Mouse (Mus musculus): ENCODE measurements around the gene Ttc39a. TPM values are rescaled to one million over a fixed set of nuclear protein-coding genes. Genes with fewer than 3 reads are reported as not detected.
"Not testable (repeated sequence)": the region's sequence is repeated elsewhere in the genome, so short reads cannot be mapped to it uniquely, and the experiment has no call there.

Ttc39a gene
- 0.50 and 0.71 TPM in 2 replicates for polyA plus RNA-seq (2015; fragmentation: Nextera tagmentation; extraction: Ambion mirVana)

GRCm38 (mm10) chr4:109406486-109407175, at the start of gene Ttc39a:
Gene Ttc39a (plus strand): TSS chr4:109406623.
- no peaks in the 10 kb centered on the region for H3K36me3 ChIP-seq
- peak; percentile 68 for ATAC-seq (replicated peaks)
- H3K9ac ChIP-seq (replicated peaks) = peak within 1 kb of the TSS; percentile 68
- H3K4me1 ChIP-seq = peaks cover 12% of the 10 kb centered on the region
- no peaks in the 10 kb centered on the region for H3K9me3 ChIP-seq
- H3K27ac ChIP-seq (replicated peaks) = 0 out of 2 replicates have a peak within 1 kb of the TSS, but pooled peaks have one; percentile 3
- WGBS = under 1% methylated on average over 48 of the region's 56 CpGs
- H3K27me3 ChIP-seq = no peaks in the 10 kb centered on the region
- H3K4me2 ChIP-seq (replicated peaks) = peak within 1 kb of the TSS; percentile 99
- H3K4me3 ChIP-seq = peak within 1 kb of the TSS; percentile 70

- Histone ChIP-seq H3K27me3 (no peaks in the 10 kb centered on the region), H3K36me3 (peaks cover 34% of the 10 kb centered on the region), H3K4me3 (no peak overlapping the region), H3K4me1 (no peaks in the 10 kb centered on the region), H3K27ac (replicated peaks) (no peak overlapping the region), H3K4me2 (replicated peaks) (no peak overlapping the region), H3K9me3 (no peaks in the 10 kb centered on the region), H3K9ac (replicated peaks) (no peak overlapping the region)
- ATAC-seq (replicated peaks) = no peak
- 96% methylated on average over 1 of the region's 1 CpGs for WGBS
Observed at GRCm38 (mm10) chr4:109378107-109378506, 28.3 kb upstream of the Ttc39a start.

- Histone ChIP-seq H3K4me1 (no peaks in the 10 kb centered on the region), H3K27ac (replicated peaks) (no peak overlapping the region), H3K4me3 (no peak overlapping the region), H3K36me3 (peaks cover 17% of the 10 kb centered on the region), H3K27me3 (no peaks in the 10 kb centered on the region), H3K9ac (replicated peaks) (no peak overlapping the region), H3K4me2 (replicated peaks) (no peak overlapping the region), H3K9me3 (no peaks in the 10 kb centered on the region)
- ATAC-seq (replicated peaks) = no peak
- 61% methylated on average over 2 of the region's 2 CpGs for WGBS
Observed at GRCm38 (mm10) chr4:109382457-109382856, 24.0 kb upstream of the Ttc39a start.

GRCm38 (mm10) chr4:109385599-109385998, 20.8 kb upstream of the Ttc39a start:
- 20% methylated on average over 4 of the region's 4 CpGs for WGBS
- H3K4me1 ChIP-seq = no peaks in the 10 kb centered on the region
- no peak overlapping the region for H3K4me2 ChIP-seq (replicated peaks)
- no peaks in the 10 kb centered on the region for H3K9me3 ChIP-seq
- no peaks in the 10 kb centered on the region; the same call in 1 of the 2 replicates for H3K36me3 ChIP-seq
- H3K4me3 ChIP-seq = no peak overlapping the region
- ATAC-seq (replicated peaks) = peak; percentile 63; the same call in 1 of the 2 replicates
- no peak overlapping the region for H3K27ac ChIP-seq (replicated peaks)
- no peak overlapping the region for H3K9ac ChIP-seq (replicated peaks)
- no peaks in the 10 kb centered on the region for H3K27me3 ChIP-seq

GRCm38 (mm10) chr4:109393229-109393779, 13.1 kb upstream of the Ttc39a start:
- Histone ChIP-seq H3K27ac (replicated peaks) (no peak overlapping the region), H3K36me3 (no peaks in the 10 kb centered on the region), H3K4me1 (peaks cover 3% of the 10 kb centered on the region; the same call in 1 of the 2 replicates), H3K4me2 (replicated peaks) (no peak overlapping the region), H3K27me3 (no peaks in the 10 kb centered on the region), H3K4me3 (no peak overlapping the region), H3K9me3 (no peaks in the 10 kb centered on the region), H3K9ac (replicated peaks) (no peak overlapping the region)
- no peak for ATAC-seq (replicated peaks)
- 85% methylated on average over 6 of the region's 6 CpGs for WGBS

GRCm38 (mm10) chr4:109393902-109394301, 12.5 kb upstream of the Ttc39a start:
- H3K9me3 ChIP-seq = no peaks in the 10 kb centered on the region
- no peaks in the 10 kb centered on the region for H3K36me3 ChIP-seq
- H3K4me2 ChIP-seq (replicated peaks) = peak overlapping the region; percentile 33
- no peak overlapping the region for H3K27ac ChIP-seq (replicated peaks)
- no peaks in the 10 kb centered on the region for H3K27me3 ChIP-seq
- H3K4me1 ChIP-seq = peaks cover 3% of the 10 kb centered on the region; the same call in 1 of the 2 replicates
- ATAC-seq (replicated peaks) = no peak; the same call in 1 of the 2 replicates
- WGBS = 8% methylated on average over 13 of the region's 13 CpGs
- H3K9ac ChIP-seq (replicated peaks) = no peak overlapping the region
- peak overlapping the region; percentile 11; the same call in 1 of the 2 replicates for H3K4me3 ChIP-seq

GRCm38 (mm10) chr4:109394314-109395074, 11.9 kb upstream of the Ttc39a start:
- no peak; the same call in 1 of the 2 replicates for ATAC-seq (replicated peaks)

GRCm38 (mm10) chr4:109400366-109400980, 6.0 kb upstream of the Ttc39a start:
- Histone ChIP-seq H3K27ac (replicated peaks) (no peak overlapping the region), H3K4me1 (no peaks in the 10 kb centered on the region), H3K27me3 (no peaks in the 10 kb centered on the region), H3K9me3 (no peaks in the 10 kb centered on the region), H3K4me3 (no peak overlapping the region), H3K9ac (replicated peaks) (no peak overlapping the region), H3K4me2 (replicated peaks) (no peak overlapping the region), H3K36me3 (no peaks in the 10 kb centered on the region)
- no peak for ATAC-seq (replicated peaks)
- WGBS = 74% methylated on average over 10 of the region's 10 CpGs

More at GRCm38 (mm10) chr4:109394314-109395074, 11.9 kb upstream of the Ttc39a start:
- H3K4me1 ChIP-seq = peaks cover 3% of the 10 kb centered on the region; the same call in 1 of the 2 replicates
- peak overlapping the region; percentile 33 for H3K4me2 ChIP-seq (replicated peaks)
- H3K27ac ChIP-seq (replicated peaks) = no peak overlapping the region
- H3K27me3 ChIP-seq = no peaks in the 10 kb centered on the region
- H3K4me3 ChIP-seq = peak overlapping the region; percentile 11; the same call in 1 of the 2 replicates
- no peaks in the 10 kb centered on the region for H3K36me3 ChIP-seq
- no peak overlapping the region for H3K9ac ChIP-seq (replicated peaks)
- H3K9me3 ChIP-seq = no peaks in the 10 kb centered on the region
- 23% methylated on average over 13 of the region's 13 CpGs for WGBS

GRCm38 (mm10) chr4:109401176-109401689, 5.2 kb upstream of the Ttc39a start:
- no peaks in the 10 kb centered on the region for H3K9me3 ChIP-seq
- no peak overlapping the region for H3K27ac ChIP-seq (replicated peaks)
- ATAC-seq (replicated peaks) = no peak
- no peaks in the 10 kb centered on the region for H3K27me3 ChIP-seq
- peaks cover 6% of the 10 kb centered on the region for H3K4me1 ChIP-seq
- no peak overlapping the region for H3K4me2 ChIP-seq (replicated peaks)
- 72% methylated on average over 5 of the region's 5 CpGs for WGBS
- no peak overlapping the region for H3K4me3 ChIP-seq
- H3K36me3 ChIP-seq = no peaks in the 10 kb centered on the region
- no peak overlapping the region for H3K9ac ChIP-seq (replicated peaks)

- not testable (repeated sequence) for H3K4me2 ChIP-seq (replicated peaks); H3K4me3 ChIP-seq; H3K27ac ChIP-seq (replicated peaks); H3K9ac ChIP-seq (replicated peaks); H3K9me3 ChIP-seq; ATAC-seq (replicated peaks); H3K27me3 ChIP-seq; H3K36me3 ChIP-seq
- peaks cover 12% of the 10 kb centered on the region for H3K4me1 ChIP-seq
- 90% methylated on average over 3 of the region's 3 CpGs for WGBS
Observed at GRCm38 (mm10) chr4:109404908-109405307, 1.5 kb upstream of the Ttc39a start.

- 55% methylated on average over 8 of the region's 8 CpGs for WGBS
- no peaks in the 10 kb centered on the region for H3K36me3 ChIP-seq
- H3K9ac ChIP-seq (replicated peaks) = no peak overlapping the region
- no peaks in the 10 kb centered on the region for H3K9me3 ChIP-seq
- peaks cover 12% of the 10 kb centered on the region for H3K4me1 ChIP-seq
- no peak overlapping the region for H3K4me2 ChIP-seq (replicated peaks)
- no peaks in the 10 kb centered on the region for H3K27me3 ChIP-seq
- H3K27ac ChIP-seq (replicated peaks) = no peak overlapping the region
- no peak overlapping the region for H3K4me3 ChIP-seq
- ATAC-seq (replicated peaks) = peak; percentile 35
Observed at GRCm38 (mm10) chr4:109405415-109405814, 1.0 kb upstream of the Ttc39a start.

Measured in forebrain, embryonic 15.5 days (tissue).